Mouse (Mus musculus): ENCODE measurements around the gene Pecam1. TPM values are rescaled to one million over a fixed set of nuclear protein-coding genes. Genes with fewer than 3 reads are reported as not detected.

The Pecam1 gene
- polyA plus RNA-seq (2015; fragmentation: Nextera tagmentation; extraction: Ambion mirVana) = 28.9 and 30.1 TPM in 2 replicates

DNA sequence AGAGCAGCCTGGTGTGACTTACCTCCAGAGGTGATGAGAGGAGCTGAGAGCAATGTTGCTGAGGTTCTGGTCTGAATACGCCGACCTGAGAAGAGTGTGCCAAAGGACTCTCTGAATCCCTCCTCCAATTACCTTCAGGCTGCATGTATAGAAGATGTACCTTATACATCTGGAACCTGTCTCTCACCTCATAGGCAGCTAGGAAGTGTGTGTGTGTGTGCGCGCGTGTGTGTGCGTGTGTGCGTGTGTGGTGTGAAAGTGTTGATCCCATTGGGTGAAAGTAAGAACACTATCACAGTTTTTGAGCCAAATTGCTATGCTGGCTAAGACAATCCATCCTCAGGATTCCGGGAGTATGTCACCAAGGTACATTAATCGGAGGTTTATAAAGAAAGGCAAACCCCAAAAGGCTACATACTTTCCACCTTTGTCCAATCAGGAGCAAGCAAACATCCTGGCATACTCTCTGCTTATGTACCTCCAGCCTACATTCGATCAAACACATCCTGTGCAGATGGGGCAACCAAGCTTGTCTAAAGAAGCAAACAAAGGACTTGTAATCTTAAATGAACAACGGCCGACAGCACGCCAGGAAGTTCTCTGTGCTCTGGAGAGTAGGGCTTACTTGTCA lies at the start of gene Pecam1:
Gene Pecam1, minus strand, starts transcription at position 508 of the 631 bp plus-strand sequence.

DNA sequence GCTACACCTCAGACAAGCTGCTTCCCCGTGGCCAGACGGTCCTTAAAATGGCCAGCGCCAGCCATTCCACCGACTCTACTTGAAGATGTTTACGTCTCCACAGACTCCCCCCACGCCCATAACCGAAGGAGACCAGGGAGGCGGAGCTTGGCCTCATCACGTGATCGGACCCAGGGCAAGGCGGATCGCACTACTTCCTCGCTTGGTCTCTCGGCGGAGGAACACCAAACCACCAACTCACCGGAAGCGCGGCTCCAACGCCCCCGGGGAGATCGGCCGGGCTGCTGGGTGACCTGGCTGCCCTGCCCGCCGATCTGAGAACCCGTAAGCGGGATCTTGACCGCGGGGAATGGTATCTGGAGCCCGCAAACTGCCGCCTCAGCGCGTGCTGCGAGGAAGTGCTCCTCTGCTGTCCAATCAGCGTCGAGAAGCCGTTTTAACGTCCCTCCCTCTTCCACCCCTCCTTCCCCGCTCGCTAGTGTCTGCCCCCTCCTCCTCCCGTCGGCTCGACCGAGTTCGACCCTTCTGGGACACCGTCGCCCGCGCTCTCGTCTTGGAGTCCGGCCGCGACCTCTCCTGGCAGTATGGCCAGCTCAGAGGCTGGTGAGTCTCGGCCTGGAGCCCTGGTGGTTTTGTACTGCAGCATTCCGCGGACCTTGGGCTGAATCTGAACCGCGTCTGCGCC lies 38.5 kb upstream of the Pecam1 start, which contains the start of the genes Ddx5 and Cep95:
Gene Ddx5, minus strand, starts transcription at position 411 of the 685 bp plus-strand sequence.
Gene Cep95, plus strand, starts transcription at position 478 of the 685 bp plus-strand sequence.

DNA sequence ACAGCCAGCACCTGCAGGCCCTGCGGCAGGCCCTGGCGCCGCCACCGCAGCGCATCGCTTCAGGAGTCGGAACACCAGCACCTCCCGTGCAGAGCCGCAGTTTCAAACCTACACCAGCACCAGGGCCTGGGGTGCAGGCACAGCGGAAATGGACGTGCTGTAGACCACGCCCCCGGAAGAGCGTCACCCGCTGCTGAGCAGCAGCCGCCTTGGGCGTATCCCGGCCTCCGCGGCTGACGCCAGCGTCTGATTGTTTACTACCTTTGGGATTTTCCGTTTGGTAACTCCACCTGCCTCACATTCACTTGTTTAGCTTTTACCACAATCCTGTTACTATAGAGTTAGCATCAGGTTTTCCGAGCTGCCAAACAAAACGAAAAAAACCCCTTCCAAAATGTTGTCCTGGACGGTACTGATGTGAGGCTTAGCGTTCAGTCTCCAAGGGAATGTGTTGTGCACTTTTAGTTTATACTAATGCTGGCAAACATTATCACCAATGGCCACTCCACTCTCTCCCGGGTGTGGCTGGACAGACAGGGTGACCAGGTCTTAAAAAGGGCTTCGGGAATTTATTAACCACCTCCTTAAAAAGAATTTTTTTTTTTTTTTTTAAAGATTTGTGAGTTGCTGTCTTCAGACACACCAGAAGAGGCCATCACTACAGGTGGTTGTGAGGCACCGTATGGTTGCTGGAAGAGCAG lies 29.1 kb upstream of the Pecam1 start, which contains the start of gene Polg2:
Gene Polg2, minus strand, starts transcription at position 150 of the 701 bp plus-strand sequence.

DNA sequence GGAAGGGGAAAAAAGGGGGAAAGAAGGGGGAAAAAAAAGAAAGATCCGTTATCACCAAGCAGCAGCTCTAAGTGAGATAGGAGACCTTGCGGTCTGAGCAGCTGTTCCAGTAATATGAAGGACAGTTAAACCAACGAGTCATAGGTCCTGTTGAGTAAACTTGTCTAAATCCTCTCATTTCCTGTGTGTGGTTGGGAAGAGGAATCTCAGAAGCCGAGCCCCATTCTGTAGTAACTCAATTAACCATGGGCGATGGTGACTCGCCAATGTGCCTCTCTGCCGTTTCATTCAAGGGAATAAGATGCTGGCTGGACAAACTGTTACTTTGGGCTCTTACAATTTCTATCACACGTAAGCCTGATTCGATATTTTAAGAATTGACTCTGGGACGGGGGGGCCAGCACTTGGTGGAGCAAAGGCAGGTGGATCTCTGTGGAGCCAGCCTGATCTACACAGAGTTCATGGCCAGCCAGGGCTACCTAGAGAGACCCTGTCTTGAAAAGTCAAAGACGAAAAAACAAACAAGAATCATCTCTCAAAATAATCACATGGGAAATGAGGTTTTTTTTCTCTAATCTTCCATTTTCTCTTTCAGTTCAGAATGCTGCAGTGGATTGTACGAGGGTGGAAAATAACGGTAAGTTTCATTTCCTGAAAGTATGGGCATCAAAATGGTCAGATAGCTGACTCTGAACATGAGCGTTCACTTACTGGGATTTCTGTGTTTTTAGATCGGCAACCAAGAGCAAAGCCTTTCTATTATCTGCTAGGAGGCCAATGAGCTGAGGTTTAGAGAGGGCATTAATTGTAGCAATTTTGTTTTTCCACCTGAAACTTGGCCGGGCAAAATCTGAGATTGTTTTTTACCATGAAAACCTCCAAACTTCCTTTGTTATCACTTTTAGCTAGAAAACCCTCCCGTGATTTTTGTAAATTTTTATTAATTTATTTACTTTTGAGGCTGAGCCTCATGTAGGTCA lies 901 bp upstream of the Pecam1 start, which contains the start of gene Milr1:
Gene Milr1, plus strand, starts transcription at position 188 of the 980 bp plus-strand sequence.

DNA sequence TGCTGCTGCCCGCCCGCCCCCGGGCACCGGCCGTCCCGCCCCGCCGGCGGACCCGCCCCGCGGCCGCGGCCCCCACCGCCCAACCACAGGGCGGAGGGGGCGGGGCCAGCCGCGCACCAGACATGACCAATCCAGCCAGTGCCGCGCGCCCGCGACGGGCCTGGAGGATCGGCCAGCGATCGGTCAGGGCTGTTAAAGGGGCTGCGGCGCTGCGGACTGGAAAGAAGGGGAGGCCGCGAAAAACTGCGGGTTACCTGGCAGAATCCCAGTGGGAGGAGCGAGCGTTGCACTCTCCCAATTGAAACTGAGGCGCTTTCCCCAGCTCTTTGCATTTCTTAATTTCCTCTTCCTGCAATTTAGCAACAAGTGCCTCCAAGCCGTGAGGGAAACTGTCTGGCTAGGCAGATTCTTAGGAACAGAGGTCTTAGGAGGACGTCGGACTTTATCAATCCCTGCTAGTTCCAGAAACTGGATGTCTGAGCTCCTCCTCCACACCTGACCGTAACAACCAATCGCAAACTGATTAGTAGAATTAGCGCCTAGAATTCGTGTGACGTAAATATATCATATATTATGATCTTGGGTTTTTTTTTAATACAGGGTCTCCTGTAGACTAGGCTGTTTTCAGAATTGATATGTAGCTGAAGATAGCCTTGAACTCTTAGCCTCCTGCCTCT lies 137.3 kb downstream of the Pecam1 start, which contains the start of gene Tex2:
Gene Tex2, minus strand, starts transcription at position 463 of the 677 bp plus-strand sequence.

Small RNA genes lying within 50 kb of the gene (microRNA-seq; reads per million reads assigned to microRNA genes)
- gene Gm25994 = not detected
- 6.8 reads per million, percentile 15 among the genes with 10 or more reads in this experiment for gene Mir3064

Other genes with a start within 250 kb of the Pecam1 start
- 7.4 and 9.2 TPM in 2 replicates for gene Tex2, start 137.2 kb downstream of the Pecam1 start, polyA plus RNA-seq (2015; fragmentation: Nextera tagmentation; extraction: Ambion mirVana)
- gene Milr1, start 598 bp upstream of the Pecam1 start, polyA plus RNA-seq (2015; fragmentation: Nextera tagmentation; extraction: Ambion mirVana) = 2.4 and 4.6 TPM in 2 replicates
- 6.6 and 7.2 TPM in 2 replicates for gene Polg2, start 28.9 kb upstream of the Pecam1 start, polyA plus RNA-seq (2015; fragmentation: Nextera tagmentation; extraction: Ambion mirVana)
- 177 and 192 TPM in 2 replicates for gene Ddx5, start 38.6 kb upstream of the Pecam1 start, polyA plus RNA-seq (2015; fragmentation: Nextera tagmentation; extraction: Ambion mirVana)
- gene Cep95, start 38.6 kb upstream of the Pecam1 start, polyA plus RNA-seq (2015; fragmentation: Nextera tagmentation; extraction: Ambion mirVana) = 5.4 TPM in 2 replicates
- 8.7 and 9.2 TPM in 2 replicates for gene Smurf2, start 170.1 kb upstream of the Pecam1 start, polyA plus RNA-seq (2015; fragmentation: Nextera tagmentation; extraction: Ambion mirVana)
- gene Kpna2, start 248.9 kb upstream of the Pecam1 start, polyA plus RNA-seq (2015; fragmentation: Nextera tagmentation; extraction: Ambion mirVana) = 87.3 and 120 TPM in 2 replicates